Mouse (Mus musculus): ENCODE measurements at regions not wholly inside any gene's neighbourhood (a gene's known extent, or its start where the extent isn't known, plus 50 kb on each side); places are given as distances from the start of the nearest gene placed in this dataset.

- no peak for DNase-seq (ENCODE audit: low read depth)
Measured at GRCm38 (mm10) chr19:54248256-54248936, 204.4 kb downstream of the Adra2a start.

- DNase-seq (ENCODE audit: low read depth): no peak
Measured at GRCm38 (mm10) chr19:54252145-54252664, 208.3 kb downstream of the Adra2a start.

- DNase-seq (ENCODE audit: low read depth): no peak
Measured at GRCm38 (mm10) chr19:54257889-54258288, 213.9 kb downstream of the Adra2a start.

GRCm38 (mm10) chr19:54259175-54259574 lies 215.2 kb downstream of the Adra2a start:
- DNase-seq (ENCODE audit: low read depth): no peak

- DNase-seq (ENCODE audit: low read depth): no peak
Measured at GRCm38 (mm10) chr19:54277368-54277767, 233.4 kb downstream of the Adra2a start.

- no peak for DNase-seq (ENCODE audit: low read depth)
Measured at GRCm38 (mm10) chr19:54285481-54285880, 241.5 kb downstream of the Adra2a start.

- DNase-seq (ENCODE audit: low read depth): no peak
Measured at GRCm38 (mm10) chr19:54297663-54298388, 253.9 kb downstream of the Adra2a start.

- no peak for DNase-seq (ENCODE audit: low read depth)
Measured at GRCm38 (mm10) chr19:54311289-54311688, 267.3 kb downstream of the Adra2a start.

GRCm38 (mm10) chr19:54311723-54312122 lies 267.8 kb downstream of the Adra2a start:
- no peak for DNase-seq (ENCODE audit: low read depth)

GRCm38 (mm10) chr19:54323276-54323675 lies 279.3 kb downstream of the Adra2a start:
- DNase-seq (ENCODE audit: low read depth): no peak

- no peak for DNase-seq (ENCODE audit: low read depth)
Measured at GRCm38 (mm10) chr19:54324991-54325390, 281.0 kb downstream of the Adra2a start.

- no peak for DNase-seq (ENCODE audit: low read depth)
Measured at GRCm38 (mm10) chr19:54332140-54332539, 288.2 kb downstream of the Adra2a start.

GRCm38 (mm10) chr19:54340778-54341291 lies 296.9 kb downstream of the Adra2a start:
- DNase-seq (ENCODE audit: low read depth): no peak

GRCm38 (mm10) chr19:54359731-54360130 lies 315.8 kb downstream of the Adra2a start:
- DNase-seq (ENCODE audit: low read depth): no peak

- no peak for DNase-seq (ENCODE audit: low read depth)
Measured at GRCm38 (mm10) chr19:54360660-54361059, 316.7 kb downstream of the Adra2a start.

GRCm38 (mm10) chr19:54385101-54385500 lies 341.1 kb downstream of the Adra2a start:
- DNase-seq (ENCODE audit: low read depth): no peak

GRCm38 (mm10) chr19:54391406-54391805 lies 347.5 kb downstream of the Adra2a start:
- DNase-seq (ENCODE audit: low read depth): no peak

GRCm38 (mm10) chr19:54399651-54400050 lies 355.7 kb downstream of the Adra2a start:
- no peak for DNase-seq (ENCODE audit: low read depth)

- no peak for DNase-seq (ENCODE audit: low read depth)
Measured at GRCm38 (mm10) chr19:54407904-54408303, 364.0 kb downstream of the Adra2a start.

GRCm38 (mm10) chr19:54429062-54429461 lies 385.1 kb downstream of the Adra2a start:
- DNase-seq (ENCODE audit: low read depth): no peak

- no peak for DNase-seq (ENCODE audit: low read depth)
Measured at GRCm38 (mm10) chr19:54440713-54441112, 396.8 kb downstream of the Adra2a start.

- no peak for DNase-seq (ENCODE audit: low read depth)
Measured at GRCm38 (mm10) chr19:54460426-54461170, 416.6 kb downstream of the Adra2a start.
